Mouse (Mus musculus) thymus, postnatal 25 days (tissue): ENCODE results near the gene Ppp6r2.

Experiments used
- DNase-seq: peaks from one replicate; pipeline ENCODE4 v3.0.0; 2022

Ppp6r2 gene

GRCm38 (mm10) chr15:89275497-89275896 lies 64.1 kb downstream of the Ppp6r2 start:
- DNase-seq = no peak

DNA sequence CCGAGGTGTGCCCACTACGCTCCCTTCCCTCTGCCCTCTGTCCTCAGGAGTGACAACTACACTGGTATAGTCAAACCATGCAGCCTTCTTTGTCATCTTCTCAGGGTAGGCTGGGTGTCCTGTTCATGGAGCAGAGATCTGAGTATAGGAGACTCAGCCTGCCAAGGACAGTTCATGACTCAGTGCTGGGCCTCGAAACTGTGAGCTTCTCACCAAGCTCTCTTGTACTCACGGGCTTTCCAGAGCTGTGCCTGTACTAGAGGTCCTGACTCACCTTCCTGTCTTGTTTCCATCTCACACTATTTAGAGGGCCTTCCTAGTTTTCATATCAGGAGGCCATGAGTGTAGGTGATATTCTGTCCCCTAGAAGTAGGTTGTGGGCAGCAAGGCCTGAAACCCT lies 66.0 kb downstream of the Ppp6r2 start:
- DNase-seq = no peak

- DNase-seq = peak; percentile 38
These were observed 71.2 kb downstream of the Ppp6r2 start for GRCm38 (mm10) chr15:89282546-89282945.

GRCm38 (mm10) chr15:89284094-89284493 lies 72.7 kb downstream of the Ppp6r2 start:
- DNase-seq = no peak

GRCm38 (mm10) chr15:89285004-89285403 lies 73.7 kb downstream of the Ppp6r2 start:
- DNase-seq = no peak

DNA sequence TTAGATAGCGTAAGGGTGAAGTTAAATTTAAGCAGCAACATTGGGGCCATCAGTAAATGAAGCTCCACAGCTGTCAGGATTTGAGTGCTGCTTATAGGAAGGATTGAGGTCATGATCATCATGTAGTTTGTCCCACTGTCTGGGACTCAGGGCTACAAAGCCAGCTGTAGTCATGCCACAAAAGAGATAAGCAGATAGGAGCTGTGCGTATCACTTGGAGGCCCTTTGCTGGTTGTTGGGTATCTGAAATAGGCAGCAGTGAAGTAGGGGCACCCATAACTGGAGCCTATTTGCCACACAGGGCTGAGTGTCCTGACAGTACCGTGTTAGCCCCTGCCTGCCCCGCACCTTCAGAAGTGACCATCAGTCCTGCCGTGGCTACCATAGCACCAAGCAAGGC lies 74.1 kb downstream of the Ppp6r2 start:
- DNase-seq = no peak

DNA sequence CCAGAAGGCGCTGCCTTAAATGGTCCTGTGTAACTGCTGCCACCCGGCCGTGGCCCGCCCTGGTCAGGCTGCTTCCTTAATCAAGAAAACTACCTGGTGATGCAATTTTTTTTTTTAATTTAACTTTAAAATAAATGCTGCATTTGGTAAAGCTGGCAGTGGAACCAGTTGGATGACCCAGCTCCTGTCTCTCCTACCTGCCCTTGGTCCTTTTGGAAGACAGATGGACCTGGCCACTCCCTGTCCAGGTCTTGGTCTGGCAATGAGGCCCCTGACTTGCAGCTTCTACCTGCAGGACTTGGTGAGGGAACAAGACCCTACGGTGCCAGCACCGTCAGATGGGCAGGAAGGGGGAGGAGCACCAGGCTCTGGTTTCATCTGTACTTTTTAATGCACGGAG lies 74.8 kb downstream of the Ppp6r2 start:
- DNase-seq = peak; percentile 36

- no peak for DNase-seq
These were observed 75.2 kb downstream of the Ppp6r2 start for GRCm38 (mm10) chr15:89286582-89286981.

- no peak for DNase-seq
These were observed 76.9 kb downstream of the Ppp6r2 start for GRCm38 (mm10) chr15:89288227-89288767.

GRCm38 (mm10) chr15:89289455-89289854 lies 78.1 kb downstream of the Ppp6r2 start:
- no peak for DNase-seq

GRCm38 (mm10) chr15:89291521-89291920 lies 80.2 kb downstream of the Ppp6r2 start:
- no peak for DNase-seq

DNA sequence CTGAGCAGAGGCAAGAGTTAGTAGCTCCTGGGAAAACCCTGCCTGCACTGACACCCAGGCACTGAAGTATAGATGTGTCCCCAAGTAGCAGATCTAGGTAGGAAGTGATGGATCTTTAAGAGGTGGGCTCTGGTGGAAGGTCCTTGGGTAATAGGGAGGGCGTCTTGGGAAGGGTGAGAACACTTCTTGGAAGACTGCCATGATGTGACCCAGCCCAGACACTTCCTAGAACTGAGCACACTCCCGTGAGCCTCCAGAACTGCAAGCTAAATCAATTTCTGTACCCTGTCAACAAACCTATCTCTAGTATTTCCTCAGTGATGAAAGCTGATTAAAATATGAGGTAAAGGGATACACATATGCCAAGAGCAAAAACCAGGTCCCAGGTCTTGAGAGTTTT lies 81.4 kb downstream of the Ppp6r2 start:
- DNase-seq = no peak

- no peak for DNase-seq
These were observed 82.4 kb downstream of the Ppp6r2 start for GRCm38 (mm10) chr15:89293778-89294177.

GRCm38 (mm10) chr15:89295580-89296165 lies 84.3 kb downstream of the Ppp6r2 start:
- no peak for DNase-seq

DNA sequence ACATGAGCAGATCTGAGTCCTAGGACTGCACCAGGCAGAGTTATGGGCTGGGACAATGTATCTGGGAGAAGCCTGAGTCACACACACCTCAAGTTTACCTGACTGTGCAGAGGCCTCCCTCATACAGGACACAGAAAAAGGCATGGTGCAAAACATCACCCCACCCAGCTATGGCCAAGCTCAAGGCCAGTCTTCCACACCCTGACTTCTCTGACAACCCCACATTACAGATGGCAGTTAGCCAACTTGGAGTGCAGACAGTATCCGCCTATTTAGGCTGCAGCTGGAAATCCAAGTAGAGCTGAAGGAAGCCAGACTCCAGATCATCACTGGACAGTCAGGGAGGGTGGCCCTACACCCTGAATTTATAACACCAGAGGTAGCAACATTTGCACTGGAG lies 85.1 kb downstream of the Ppp6r2 start:
- DNase-seq = no peak

DNA sequence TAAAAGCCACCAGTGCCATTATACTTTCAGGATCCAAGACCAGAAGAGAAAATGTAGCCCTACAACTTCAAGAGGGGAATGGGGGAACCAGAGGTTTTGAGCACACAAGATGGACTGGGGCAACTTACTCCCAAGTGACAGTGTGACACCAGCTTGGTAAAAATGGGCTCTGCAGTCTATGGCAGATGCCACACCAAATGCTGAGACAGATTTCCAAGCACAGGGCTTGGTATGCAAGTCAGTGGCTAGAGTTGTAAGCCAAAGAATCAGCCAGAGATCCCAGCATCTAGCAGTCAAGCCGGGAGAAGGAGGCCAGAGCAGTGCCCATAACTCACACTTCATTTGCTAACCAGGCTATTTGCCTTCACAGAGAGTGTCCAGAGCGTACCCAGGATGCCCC lies 86.3 kb downstream of the Ppp6r2 start:
- no peak for DNase-seq

GRCm38 (mm10) chr15:89300180-89300579 lies 88.8 kb downstream of the Ppp6r2 start:
- no peak for DNase-seq

- DNase-seq = no peak
These were observed 89.2 kb downstream of the Ppp6r2 start for GRCm38 (mm10) chr15:89300600-89300999.

- no peak for DNase-seq
These were observed 94.6 kb downstream of the Ppp6r2 start for GRCm38 (mm10) chr15:89305966-89306365.

DNA sequence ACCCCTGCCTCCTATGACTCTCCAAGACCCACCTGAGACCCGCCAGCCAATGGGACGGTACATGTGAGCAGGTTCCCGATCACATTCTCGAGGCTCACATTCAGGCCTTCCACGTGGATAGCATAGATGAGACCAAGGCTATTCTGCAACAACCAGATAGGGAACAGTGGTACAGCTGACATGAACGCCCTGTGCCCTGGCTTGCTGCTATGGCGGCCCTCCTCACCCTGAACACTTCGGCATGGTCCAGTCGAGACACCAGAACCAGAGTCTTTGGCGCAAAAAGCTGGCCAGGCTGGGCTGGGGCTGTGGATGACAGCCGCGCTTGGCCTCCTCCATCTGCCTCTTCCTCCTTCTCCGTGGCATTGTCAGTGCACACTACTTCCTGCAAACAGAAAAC lies 96.1 kb downstream of the Ppp6r2 start:
- DNase-seq = no peak

DNA sequence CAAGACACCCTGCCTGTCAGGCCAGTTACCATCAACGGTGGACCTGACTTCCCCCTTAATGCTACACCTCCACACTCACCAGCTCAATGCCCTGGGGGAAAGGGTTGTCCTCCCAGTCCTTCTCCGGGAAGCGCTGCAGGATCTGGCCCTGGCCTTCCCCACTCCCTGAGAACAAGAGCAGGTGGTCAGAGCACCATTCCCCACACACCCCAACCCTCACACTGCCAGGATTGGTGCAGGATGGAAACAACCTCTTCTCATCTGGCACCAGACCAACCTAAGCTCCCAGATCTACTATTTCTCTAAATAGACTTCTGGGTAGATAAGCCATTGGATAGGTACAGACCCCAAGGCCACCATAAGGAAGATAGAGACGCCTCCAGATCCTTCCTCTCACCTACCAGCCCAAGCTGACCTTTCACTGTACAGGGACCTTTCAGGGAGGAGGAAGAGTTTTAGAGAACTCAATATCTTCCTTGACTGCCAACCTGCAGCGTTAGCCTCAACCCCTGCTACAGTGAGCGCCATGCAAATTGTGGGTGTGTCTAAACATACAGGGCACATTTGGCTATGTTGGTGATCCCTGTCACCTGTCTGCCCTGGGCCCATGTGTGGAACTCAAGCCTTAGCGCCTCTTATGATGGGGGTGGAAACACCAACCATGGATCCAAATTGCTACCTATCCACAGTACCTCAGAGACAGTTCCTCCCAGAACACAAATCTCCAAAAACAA lies 97.2 kb downstream of the Ppp6r2 start:
- DNase-seq = peak; percentile 25

DNA sequence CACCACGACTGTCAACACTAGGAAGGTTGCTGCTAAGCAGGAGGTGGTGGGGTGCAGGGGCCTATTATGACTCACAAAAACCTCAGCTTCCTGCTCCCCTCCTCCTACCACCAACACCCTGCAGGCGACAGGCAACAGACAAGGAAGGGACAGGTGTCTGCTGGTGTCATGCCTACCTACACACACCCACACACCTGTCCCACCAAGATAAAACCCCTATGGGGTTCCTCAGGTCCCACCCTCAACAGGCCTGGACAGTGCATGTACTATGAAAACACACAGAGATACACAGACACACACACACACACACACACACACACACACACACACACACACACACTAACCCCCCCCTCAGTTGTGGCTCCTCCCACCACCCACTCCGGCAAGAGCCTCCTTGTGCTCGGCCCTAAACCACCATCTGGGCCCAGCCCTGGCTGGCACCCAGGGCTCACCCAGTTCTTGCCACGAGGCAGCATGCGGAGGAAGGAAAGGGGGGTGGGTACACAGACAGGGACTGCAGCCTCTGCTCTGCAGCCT lies 98.7 kb downstream of the Ppp6r2 start:
- DNase-seq = peak; percentile 83

GRCm38 (mm10) chr15:89313359-89313758 lies 102.0 kb downstream of the Ppp6r2 start:
- no peak for DNase-seq

- no peak for DNase-seq
These were observed 102.8 kb downstream of the Ppp6r2 start for GRCm38 (mm10) chr15:89314107-89314506.
